Mouse (Mus musculus) macrophage (primary cell): ENCODE measurements around the gene Cbx2. TPM values are rescaled to one million over a fixed set of nuclear protein-coding genes. Genes with fewer than 3 reads are reported as not detected.

ENCODE experiments used
- H3K27ac ChIP-seq: fragments of 350-480 bp; formaldehyde crosslinking; 2 replicates; pipeline ENCODE4 v1.9.0; 2021
- H3K36me3 ChIP-seq: fragments of 350-480 bp; formaldehyde crosslinking; 2 replicates; pipeline ENCODE4 v1.9.0; 2021; ENCODE audit errors: inconsistent target
- H3K4me3 ChIP-seq: fragments of 350-480 bp; formaldehyde crosslinking; 2 replicates; pipeline ENCODE4 v1.9.0; 2021; ENCODE audit errors: inconsistent target
- H3K79me2 ChIP-seq: fragments of 350-480 bp; formaldehyde crosslinking; 2 replicates; pipeline ENCODE4 v1.9.0; 2021; ENCODE audit errors: inconsistent target
- WGBS: methylation state at CpG from one replicate; pipeline ENCODE4 v1.1.7; 2026; ENCODE audit warnings: inconsistent platforms; ENCODE audit not compliant: missing documents; 5-methylcytosine and 5-hydroxymethylcytosine counted together
- polyA plus RNA-seq: library from polyadenylated mRNA; stranded (reverse); fragments of 250-400 nt; gene quantifications from 3 replicates; pipeline ENCODE4 v1.2.4, GENCODE M21; 2018; ENCODE audit warnings: inconsistent platforms

Cbx2 gene
- polyA plus RNA-seq, 1 experiment from 2014 or later, result 1.3 TPM

- Histone ChIP-seq H3K4me3 (no peak overlapping the region), H3K36me3 (peaks cover 6% of the 10 kb centered on the region; the same call in 1 of the 2 replicates), H3K27ac (no peak overlapping the region), H3K79me2 (no peaks in the 10 kb centered on the region)
- 6% methylated on average over 4 of the region's 4 CpGs for WGBS
These were observed 20.4 kb downstream of the Cbx2 start for GRCm38 (mm10) chr11:119043273-119043540.

- no peak overlapping the region for H3K4me3 ChIP-seq
- 9% methylated on average over 10 of the region's 10 CpGs for WGBS
- no peak overlapping the region for H3K27ac ChIP-seq
These were observed 21.2 kb downstream of the Cbx2 start for GRCm38 (mm10) chr11:119043761-119044550.

GRCm38 (mm10) chr11:119044551-119045337 lies 22.0 kb downstream of the Cbx2 start:
- H3K36me3 ChIP-seq, result no peaks in the 10 kb centered on the region
- no peak overlapping the region for H3K27ac ChIP-seq
- H3K79me2 ChIP-seq, result no peaks in the 10 kb centered on the region
- 6% methylated on average over 41 of the region's 41 CpGs for WGBS
- H3K4me3 ChIP-seq, result no peak overlapping the region

More at GRCm38 (mm10) chr11:119043761-119044550, 21.2 kb downstream of the Cbx2 start:
- H3K36me3 ChIP-seq, result peaks cover under 1% of the 10 kb centered on the region; the same call in 1 of the 2 replicates
- no peaks in the 10 kb centered on the region for H3K79me2 ChIP-seq

GRCm38 (mm10) chr11:119046601-119047245 lies 24.0 kb downstream of the Cbx2 start:
- Histone ChIP-seq H3K36me3 (no peaks in the 10 kb centered on the region), H3K27ac (no peak overlapping the region), H3K4me3 (no peak overlapping the region), H3K79me2 (no peaks in the 10 kb centered on the region)
- WGBS, result 5% methylated on average over 39 of the region's 39 CpGs

- Histone ChIP-seq H3K27ac (no peak overlapping the region), H3K79me2 (no peaks in the 10 kb centered on the region), H3K4me3 (no peak overlapping the region), H3K36me3 (no peaks in the 10 kb centered on the region)
- 5% methylated on average over 39 of the region's 43 CpGs for WGBS
These were observed 24.7 kb downstream of the Cbx2 start for GRCm38 (mm10) chr11:119047261-119048132.

GRCm38 (mm10) chr11:119048133-119048510 lies 25.4 kb downstream of the Cbx2 start:
- no peak overlapping the region for H3K27ac ChIP-seq
- no peaks in the 10 kb centered on the region for H3K79me2 ChIP-seq
- no peak overlapping the region for H3K4me3 ChIP-seq
- 1% methylated on average over 13 of the region's 13 CpGs for WGBS
- no peaks in the 10 kb centered on the region for H3K36me3 ChIP-seq

- H3K4me3 ChIP-seq, result no peak overlapping the region
- H3K27ac ChIP-seq, result no peak overlapping the region
- WGBS, result 0% methylated on average over 2 of the region's 2 CpGs
- no peaks in the 10 kb centered on the region for H3K36me3 ChIP-seq
- H3K79me2 ChIP-seq, result no peaks in the 10 kb centered on the region
These were observed 27.6 kb downstream of the Cbx2 start for GRCm38 (mm10) chr11:119050361-119050760.

GRCm38 (mm10) chr11:119051426-119051825 lies 28.7 kb downstream of the Cbx2 start:
- Histone ChIP-seq H3K36me3 (no peaks in the 10 kb centered on the region), H3K4me3 (no peak overlapping the region), H3K79me2 (no peaks in the 10 kb centered on the region), H3K27ac (no peak overlapping the region)

- Histone ChIP-seq H3K27ac (no peak overlapping the region), H3K79me2 (no peaks in the 10 kb centered on the region), H3K36me3 (no peaks in the 10 kb centered on the region), H3K4me3 (no peak overlapping the region)
- 14% methylated on average over 15 of the region's 15 CpGs for WGBS
These were observed 29.3 kb downstream of the Cbx2 start for GRCm38 (mm10) chr11:119051927-119052660.

GRCm38 (mm10) chr11:119052661-119053256 lies 30.0 kb downstream of the Cbx2 start:
- 17% methylated on average over 13 of the region's 13 CpGs for WGBS
- no peak overlapping the region for H3K27ac ChIP-seq
- no peaks in the 10 kb centered on the region for H3K36me3 ChIP-seq
- no peaks in the 10 kb centered on the region for H3K79me2 ChIP-seq
- no peak overlapping the region for H3K4me3 ChIP-seq

- H3K36me3 ChIP-seq, result no peaks in the 10 kb centered on the region
- H3K4me3 ChIP-seq, result no peak overlapping the region
- no peaks in the 10 kb centered on the region for H3K79me2 ChIP-seq
- WGBS, result 1% methylated on average over 32 of the region's 42 CpGs
- no peak overlapping the region for H3K27ac ChIP-seq
These were observed 30.5 kb downstream of the Cbx2 start for GRCm38 (mm10) chr11:119053257-119053670.

- H3K27ac ChIP-seq, result no peak overlapping the region
- no peaks in the 10 kb centered on the region for H3K79me2 ChIP-seq
- no peak overlapping the region for H3K4me3 ChIP-seq
- no peaks in the 10 kb centered on the region for H3K36me3 ChIP-seq
- WGBS, result 8% methylated on average over 30 of the region's 35 CpGs
These were observed 31.1 kb downstream of the Cbx2 start for GRCm38 (mm10) chr11:119053738-119054350.
